ENCODE assay signal across 11 mouse cellular contexts in genomic region chr9:48755438-48756070, GRCm38 (mm10).
DNase-seq lines count a peak whose midpoint lies in the region; ATAC-seq and TF ChIP-seq lines count a peak whose summit lies in the region.
"Had no signal": no experiment of that assay in that cellular context is flagged by ENCODE, and none has a peak within 500 bp of the region (broad histone marks: within the 10 kb centered on the region; RNA-seq: fewer than 3 reads in every experiment).

No protein-coding gene starts in this region.

- no peaks in the 10 kb centered on the region for H3K9me3 ChIP-seq in midbrain, embryonic 14.5 days (ENCODE audit: control insufficient read depth, low read length)

- no peak overlapping the region for H3K4me3 ChIP-seq in layer of hippocampus, adult 2 months
- H3K4me3 ChIP-seq in midbrain, embryonic 14.5 days (replicated peaks; ENCODE audit: low read depth, low read length): no peak overlapping the region

- ATAC-seq in hematopoietic stem cell, adult 5-6 weeks (replicated peaks in 1 of 2; ENCODE audit: insufficient read depth in 1 of 2, low FRiP score in 2 of 2, low TSS enrichment in 1 of 2, low read depth in 1 of 2, poor library complexity in 2 of 2, severe bottlenecking in 2 of 2): peak; percentile 12 to 47; a peak in 1 of 4 replicates
- ATAC-seq in midbrain, embryonic 14.5 days (ENCODE audit: low FRiP score, low TSS enrichment): no peak
- ATAC-seq: activated CD4-positive, CD25-positive, alpha-beta regulatory T cell, adult 4 months had no signal

- peaks cover 28% of the 10 kb centered on the region for H3K4me1 ChIP-seq in midbrain, embryonic 14.5 days (ENCODE audit: control insufficient read depth, insufficient read depth, low read length)

- WGBS in midbrain, embryonic 14.5 days: 45% methylated on average over 9 of the region's 9 CpGs

- no peaks in the 10 kb centered on the region for H3K36me3 ChIP-seq in midbrain, embryonic 14.5 days (ENCODE audit: control insufficient read depth, insufficient read depth, low read length)

- TF ChIP-seq CTCF in layer of hippocampus, adult 2 months (conservative IDR thresholded peaks at IDR 0.05): no peak

- no peak overlapping the region for H3K4me2 ChIP-seq in midbrain, embryonic 14.5 days (ENCODE audit: low read length)

- no peaks in the 10 kb centered on the region for H3K27me3 ChIP-seq in midbrain, embryonic 14.5 days (ENCODE audit: control insufficient read depth, insufficient read depth, low read length)

- H3K9ac ChIP-seq in midbrain, embryonic 14.5 days (replicated peaks; ENCODE audit: low read length): no peak overlapping the region

- peak overlapping the region; percentile 72 for H3K27ac ChIP-seq in layer of hippocampus, adult 2 months
- H3K27ac ChIP-seq in midbrain, embryonic 14.5 days (replicated peaks; ENCODE audit: low read depth, low read length): peak overlapping the region; percentile 53

- no peak for DNase-seq in layer of hippocampus, adult 2 months (ENCODE audit: low spot score in 2 of 2)
- DNase-seq in layer of hippocampus, postnatal 36 days: no peak
- DNase-seq in embryo, embryonic 10 days (ENCODE audit: low spot score): peak; percentile 55
- DNase-seq in midbrain, embryonic 14.5 days: peak; percentile 42
- no peak for DNase-seq in urinary bladder, postnatal 25 days (ENCODE audit: low spot score)
- no peak for DNase-seq in ovary, postnatal 14 days (ENCODE audit: low spot score)
- DNase-seq in kidney, postnatal 25 days: no peak
- DNase-seq: kidney, postnatal 4 days; lung, postnatal 10 days had no signal

Comparison
In these comparisons a context has a peak if more than half of its experiments do, and no peak if none do; other contexts are left out.
1. DNase-seq: peak in embryo, embryonic 10 days (single experiment) and midbrain, embryonic 14.5 days (single experiment); none in layer of hippocampus, adult 2 months (0 of 2), layer of hippocampus, postnatal 36 days (0 of 2), urinary bladder, postnatal 25 days (single experiment), ovary, postnatal 14 days (single experiment) and kidney, postnatal 25 days (0 of 2).